Mouse (Mus musculus): ENCODE measurements around the gene Hadhb. TPM values are rescaled to one million over a fixed set of nuclear protein-coding genes. Genes with fewer than 3 reads are reported as not detected.

The Hadhb gene
- 100 to 1,000 TPM; 111 to 127 TPM for polyA plus RNA-seq (2017; shearing (Covaris generic))

DNA sequence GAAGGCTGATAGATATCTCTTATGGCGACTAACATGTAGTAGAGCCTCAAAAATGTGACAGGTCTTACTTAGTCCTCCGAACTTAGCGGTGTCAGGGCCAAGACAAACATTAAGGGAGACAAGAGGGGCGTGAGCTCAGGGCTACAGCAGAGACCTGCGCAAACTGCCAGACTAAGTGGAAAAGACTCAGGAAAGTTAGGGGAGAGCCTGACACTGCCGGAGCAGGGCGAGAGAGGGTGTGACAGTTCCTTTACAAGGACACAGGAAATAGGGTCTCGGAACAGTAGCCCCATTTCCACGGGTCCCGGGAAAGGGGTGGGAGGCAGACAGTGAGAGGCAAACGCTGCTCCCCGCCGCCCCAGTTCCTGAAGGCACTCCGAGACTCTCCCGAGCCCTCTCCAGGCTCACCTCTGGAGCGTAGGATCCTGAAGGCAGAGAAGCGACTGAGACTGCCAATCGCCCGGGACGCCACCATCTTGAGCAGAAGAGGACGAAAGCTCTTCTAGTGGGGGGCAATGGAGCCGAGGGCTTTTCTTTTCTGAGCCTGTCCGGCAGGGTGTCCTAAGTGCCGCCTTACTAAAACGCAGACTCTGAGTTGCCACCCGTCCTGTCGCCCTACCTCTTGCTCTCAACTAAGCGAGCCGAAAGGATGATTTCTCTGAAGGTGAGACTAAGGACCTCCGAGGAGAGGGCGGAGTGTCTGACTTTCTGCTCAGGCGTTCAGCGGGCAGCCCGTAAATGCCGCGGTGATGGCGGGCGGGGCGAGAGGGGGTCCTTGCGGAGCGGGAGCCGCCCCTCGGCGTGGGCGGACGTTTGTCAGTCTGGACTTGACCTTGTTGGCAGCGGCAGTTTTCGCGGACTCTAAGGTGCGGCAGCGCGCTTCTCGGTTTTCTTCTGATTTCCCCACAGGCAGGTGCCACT, at the start of gene Hadhb, which contains the start of gene Hadha:
TSS of gene Hadhb (plus strand) at position 775 of the 921 bp plus-strand sequence.
TSS of gene Hadha (minus strand) at position 689 of the 921 bp plus-strand sequence.
- peak; percentile 78 for ATAC-seq

DNA sequence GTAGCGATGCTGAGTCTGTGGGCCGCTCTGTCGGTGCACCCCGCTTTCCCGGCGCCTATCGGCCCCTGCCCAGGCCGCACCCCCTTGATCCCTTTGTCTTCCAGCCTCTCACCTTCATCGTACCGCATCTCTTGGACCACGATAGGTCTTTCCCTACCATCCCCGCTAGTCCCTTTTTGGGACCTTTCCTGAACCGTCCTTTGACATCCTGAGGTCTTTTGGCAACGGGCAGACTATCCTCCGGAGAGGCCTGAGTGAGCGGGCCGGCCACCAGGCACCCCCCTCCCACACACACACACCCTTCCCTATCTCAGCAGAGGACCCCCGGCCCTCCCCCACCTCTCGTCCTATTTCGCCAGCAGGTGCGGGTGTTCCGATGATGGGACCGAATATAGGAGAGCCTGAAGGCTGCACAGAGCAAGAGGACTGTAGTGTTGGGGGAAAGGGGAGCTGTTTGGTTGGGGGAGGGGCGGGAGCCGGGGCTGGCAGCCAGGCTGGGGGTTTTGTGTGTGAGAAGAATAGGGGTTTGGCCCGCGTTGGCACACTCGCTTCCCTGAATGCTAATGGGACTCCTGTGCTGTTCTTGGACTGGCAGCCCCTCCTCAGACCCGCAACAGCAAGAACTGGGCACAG, 49.3 kb upstream of the Hadhb start, which contains the start of gene 3110082J24Rik:
TSS of gene 3110082J24Rik (minus strand) at position 419 of the 633 bp plus-strand sequence.
- ATAC-seq = no peak

DNA sequence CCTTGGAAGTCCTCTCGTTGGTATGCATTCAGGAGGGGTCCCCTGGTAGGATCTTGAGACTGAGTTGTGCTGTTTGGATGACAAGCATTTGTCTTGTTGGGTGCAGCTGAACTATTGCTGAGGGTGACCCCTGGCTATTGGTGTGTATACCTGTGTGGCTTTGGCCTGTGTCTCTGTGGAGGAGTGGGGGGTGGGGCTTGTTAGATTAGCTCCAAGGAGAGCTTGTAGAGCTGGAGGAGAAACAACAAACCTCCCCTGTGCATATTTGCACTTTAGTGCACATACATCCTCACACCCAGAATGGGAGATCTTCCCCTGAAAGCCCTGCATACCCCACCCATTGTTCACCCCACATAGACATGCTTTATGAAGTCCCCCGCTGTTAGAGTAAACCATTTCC, 48.3 kb upstream of the Hadhb start:
- ATAC-seq = no peak

DNA sequence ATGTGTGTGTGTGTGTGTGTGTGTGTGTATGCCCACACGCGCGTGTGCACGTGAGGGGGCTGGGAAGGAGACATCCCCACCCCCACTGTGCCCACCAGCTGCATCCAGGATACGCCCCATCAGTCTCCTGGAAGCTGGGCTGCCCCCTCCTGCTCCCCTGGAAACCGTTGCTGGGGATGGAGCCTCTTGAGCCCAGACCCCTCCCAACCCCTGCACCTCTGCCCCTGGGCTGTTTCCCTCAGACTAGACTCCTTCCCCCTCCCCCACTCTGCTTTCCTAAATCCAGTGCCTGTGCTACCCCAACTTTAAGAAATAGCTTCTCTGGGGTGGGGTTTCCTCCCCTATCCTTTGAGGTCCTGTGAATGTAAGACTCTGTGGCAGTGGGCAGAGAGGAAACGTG, 47.9 kb upstream of the Hadhb start:
- ATAC-seq = no peak

DNA sequence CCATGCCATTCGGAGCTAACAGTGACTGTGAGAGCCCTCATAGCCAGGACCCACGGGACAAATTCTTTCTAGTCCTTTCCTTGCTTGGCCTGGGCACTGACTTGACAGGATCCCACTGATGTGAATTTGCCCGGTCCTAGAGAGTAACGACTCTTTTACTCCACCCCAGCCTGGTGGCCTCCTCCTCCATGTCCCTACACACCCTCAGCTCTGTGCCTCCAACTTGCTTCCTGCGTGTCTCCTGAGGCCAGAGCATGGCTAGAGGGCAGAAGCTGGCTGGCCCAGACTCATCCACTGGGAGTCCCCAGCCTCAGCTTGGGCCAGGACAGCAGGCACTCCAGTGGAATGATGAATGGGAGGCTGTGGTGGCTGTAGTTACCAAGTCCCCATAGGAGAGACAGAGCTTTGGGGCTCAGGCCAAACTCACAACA, 47.4 kb upstream of the Hadhb start:
- ATAC-seq = no peak

DNA sequence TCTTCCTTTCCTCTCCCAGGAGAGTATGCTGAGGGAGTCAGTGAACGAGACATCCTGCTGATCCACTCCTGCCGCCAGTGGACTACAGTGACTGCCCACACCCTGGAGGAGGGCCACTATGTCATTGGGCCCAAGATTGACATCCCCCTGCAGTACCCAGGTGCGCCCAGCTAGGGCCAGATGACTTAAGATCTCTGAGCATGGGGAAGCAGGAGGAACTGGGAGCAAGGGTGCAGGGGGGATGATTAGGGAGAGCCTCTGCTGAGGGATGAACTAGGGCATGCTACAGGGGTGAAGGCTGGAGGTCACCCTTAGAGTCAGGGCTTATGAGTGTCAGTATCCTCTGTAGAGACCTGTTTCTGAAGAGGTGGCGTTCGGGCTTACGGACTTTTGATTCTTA, 46.8 kb upstream of the Hadhb start:
- no peak for ATAC-seq

DNA sequence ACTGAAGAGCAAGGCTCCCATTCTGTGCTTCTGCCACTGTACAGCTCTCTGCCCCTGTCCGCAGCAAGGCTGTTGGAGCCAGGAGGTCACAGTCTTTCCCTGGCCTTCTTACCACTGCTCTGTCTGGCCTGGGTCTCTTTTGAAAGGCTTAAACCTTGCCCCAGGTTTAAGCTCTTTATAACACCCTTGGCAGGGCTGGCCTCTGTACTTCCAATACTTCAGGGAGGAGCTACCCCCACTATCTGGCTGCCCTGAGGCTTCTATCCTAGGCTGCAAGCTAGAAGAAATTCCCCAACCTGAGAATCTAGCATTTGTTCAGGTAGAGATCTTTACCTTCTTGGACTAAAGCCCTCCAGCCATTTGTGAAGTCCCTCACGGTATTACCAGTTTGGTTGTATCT, 45.1 kb upstream of the Hadhb start:
- ATAC-seq = no peak

DNA sequence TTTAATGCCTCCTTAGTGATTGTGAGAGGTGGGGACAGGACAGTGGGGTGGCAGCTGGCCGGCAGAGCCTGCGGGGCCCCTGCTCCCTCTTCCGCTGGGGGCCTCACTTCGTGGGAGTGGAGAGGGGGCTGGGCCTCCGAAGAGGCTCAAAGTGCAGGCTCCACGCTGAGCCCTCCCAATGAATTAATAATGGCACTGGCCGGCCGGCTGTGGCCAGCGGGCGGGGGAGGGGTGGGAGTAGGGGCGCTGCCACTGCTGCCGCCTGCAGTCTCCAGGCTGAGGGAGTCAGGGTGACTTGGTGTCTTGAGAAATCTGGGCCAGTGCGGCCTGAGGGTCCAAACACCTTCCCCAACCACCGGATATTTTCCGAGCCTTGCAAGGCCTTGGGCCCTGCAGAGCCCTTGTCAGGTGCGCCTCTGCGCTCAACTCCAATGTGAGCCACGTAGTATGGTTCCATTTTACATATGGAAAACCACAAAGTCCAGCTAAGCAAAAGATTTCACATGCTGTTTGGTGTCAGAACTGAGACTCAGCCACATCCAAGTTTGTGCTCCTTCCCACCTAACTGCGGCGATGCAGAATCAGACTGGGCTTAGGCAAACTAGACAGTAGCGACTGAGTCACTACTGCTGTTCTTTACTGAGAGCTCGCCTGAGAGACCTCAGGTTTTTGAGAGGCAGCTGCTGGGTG, 44.5 kb upstream of the Hadhb start:
- no peak for ATAC-seq

DNA sequence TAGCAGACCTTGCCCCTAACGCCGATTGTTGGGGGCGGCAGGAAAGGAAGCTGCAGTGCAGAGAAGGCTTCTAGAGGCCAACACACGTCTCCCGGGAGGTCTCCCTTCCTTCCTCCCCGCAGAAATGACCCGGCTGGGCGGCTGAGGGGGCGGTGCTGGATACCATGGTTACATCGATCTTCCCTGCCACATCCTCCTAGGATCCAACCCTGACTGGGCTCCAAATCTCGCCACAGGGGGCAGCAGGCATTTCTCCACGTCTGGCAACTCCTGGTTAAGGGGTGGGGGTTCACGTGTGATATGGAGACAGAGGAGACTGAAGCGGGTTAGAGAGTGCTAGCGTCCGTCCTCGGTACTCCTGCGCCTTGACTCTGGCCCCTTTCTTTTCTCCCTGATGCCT, 43.9 kb upstream of the Hadhb start:
- no peak for ATAC-seq

DNA sequence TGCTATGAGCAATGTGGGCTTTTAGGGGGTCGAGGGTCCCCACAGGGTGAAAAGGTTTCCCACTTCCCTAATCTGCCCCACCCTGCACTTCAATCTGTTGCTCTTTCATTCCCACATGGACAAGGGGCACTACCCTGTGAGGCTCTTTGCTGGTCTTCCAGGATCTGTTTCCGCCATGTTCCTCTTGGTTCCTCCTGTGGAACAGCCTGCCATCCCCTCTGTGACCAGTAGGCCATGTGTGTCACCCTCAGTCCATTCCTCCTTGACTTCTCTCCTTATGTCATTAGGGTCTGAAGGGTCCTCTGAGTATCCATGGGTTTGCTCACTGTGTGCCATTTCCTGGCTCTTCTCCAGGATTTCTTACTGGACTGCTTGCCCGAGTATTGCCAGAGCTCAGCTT, 43.3 kb upstream of the Hadhb start:
- ATAC-seq = no peak

DNA sequence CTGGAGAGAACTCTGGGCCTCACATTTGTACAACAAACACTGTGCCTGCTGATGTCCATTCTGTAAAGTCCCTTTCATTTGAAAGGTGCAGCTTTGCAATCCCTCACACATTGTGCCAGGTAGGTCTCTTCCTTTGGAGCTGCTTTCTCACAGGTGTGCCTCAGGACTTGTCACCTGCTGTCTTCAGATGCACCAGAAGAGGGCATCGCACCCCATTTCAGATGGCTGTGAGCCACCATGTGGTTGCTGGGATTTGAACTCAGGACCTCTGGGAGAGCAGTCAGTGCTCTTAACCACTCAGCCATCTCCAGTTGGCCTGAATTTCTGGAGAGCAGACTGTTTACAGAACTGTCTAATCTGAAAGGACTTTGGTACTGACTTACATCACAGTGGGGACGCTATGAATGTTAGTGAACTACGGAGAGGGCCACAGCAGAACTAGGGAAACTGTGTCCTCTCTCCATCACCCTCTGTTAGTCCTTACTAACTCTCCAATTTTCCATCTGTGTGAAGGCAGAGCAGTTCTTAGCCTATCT, 42.4 kb upstream of the Hadhb start:
- ATAC-seq = no peak

DNA sequence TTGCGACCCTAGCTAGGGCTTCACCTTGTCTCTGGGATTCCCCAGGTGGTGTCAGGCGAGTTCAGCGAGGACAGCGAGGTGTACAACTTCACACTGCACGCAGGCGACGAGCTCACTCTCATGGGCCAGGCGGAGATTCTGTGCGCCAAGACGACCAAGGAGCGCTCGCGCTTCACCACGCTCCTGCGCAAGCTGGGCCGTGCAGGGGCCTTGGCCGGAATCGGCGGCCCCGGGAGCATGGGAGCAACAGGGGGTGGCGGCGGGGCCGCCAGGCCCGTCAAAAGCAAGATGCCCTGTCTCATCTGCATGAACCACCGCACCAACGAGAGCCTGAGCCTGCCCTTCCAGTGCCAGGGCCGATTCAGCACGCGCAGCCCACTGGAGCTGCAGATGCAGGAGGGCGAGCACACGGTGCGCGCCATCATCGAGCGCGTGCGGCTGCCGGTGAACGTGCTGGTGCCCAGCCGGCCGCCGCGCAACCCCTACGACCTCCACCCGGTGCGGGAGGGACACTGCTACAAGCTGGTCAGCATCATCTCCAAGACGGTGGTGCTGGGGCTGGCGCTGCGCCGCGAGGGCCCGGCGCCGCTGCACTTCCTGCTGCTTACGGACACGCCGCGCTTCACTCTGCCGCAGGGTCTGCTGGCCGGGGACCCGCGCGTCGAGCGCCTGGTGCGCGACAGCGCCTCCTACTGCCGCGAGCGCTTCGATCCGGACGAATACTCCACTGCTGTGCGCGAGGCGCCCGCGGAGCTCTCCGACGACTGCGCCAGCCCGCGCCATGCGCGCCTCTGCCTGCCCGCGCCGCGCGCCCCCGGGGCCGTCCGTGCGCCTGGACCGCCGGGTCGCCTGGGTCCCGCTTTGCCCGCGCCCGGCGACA, 40.9 kb upstream of the Hadhb start:
- no peak for ATAC-seq

DNA sequence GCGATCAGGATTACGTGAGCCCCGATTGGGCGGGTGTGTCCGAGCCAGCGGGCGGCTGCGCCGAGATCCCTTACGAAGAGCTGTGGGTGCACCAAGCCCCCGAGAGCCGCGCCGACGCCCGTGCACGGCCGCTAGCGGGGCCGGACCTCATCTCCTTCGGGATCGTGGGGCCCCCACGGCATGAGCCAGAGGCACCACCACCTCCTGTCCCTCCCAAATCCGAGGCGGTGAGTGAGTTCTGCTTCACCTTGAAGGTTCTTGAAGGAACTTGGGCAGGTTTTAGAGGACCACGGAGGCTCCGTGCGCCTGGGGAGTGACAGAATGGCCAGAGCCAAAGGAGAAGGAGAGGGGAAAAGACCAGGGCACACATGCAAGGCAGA, 40.3 kb upstream of the Hadhb start:
- no peak for ATAC-seq

DNA sequence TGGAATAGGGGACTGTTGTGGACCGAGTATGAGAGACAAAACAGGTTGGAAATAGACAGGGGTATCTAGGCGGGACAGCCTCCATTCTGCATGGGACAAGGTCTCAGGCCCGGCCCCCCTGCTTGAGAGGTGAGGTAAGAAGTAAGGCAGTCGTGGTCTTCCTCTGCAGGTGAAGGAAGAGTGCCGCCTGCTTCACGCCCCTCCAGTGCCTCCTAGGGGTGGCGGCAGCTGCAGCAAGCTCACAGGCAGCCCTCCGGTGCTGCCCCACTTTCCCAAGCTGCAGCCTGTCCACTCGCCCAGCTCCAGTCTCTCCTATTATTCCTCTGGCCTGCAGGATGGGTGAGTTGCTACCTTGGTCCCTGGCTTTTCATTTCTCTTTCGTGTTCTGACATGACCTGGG, 39.3 kb upstream of the Hadhb start:
- no peak for ATAC-seq

DNA sequence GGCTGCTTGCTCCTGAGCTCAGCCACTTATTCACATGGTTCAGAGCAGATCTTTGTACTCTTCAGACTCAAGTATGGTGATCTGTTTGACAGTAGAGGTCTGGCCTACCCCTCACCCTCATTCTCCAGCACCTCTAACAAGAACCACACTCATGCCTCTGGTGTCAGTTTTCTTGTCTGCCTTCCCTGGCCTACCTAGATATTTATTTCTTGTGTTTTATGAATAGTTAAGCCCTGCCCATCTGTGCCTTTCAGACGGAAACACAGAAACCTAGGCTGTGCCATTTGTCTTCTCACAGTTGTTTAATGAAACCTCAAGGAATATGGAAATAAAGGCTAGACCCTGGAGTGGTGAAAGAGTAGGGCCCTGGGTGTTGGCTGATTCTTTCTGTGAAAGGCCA, 37.0 kb upstream of the Hadhb start:
- ATAC-seq = no peak

DNA sequence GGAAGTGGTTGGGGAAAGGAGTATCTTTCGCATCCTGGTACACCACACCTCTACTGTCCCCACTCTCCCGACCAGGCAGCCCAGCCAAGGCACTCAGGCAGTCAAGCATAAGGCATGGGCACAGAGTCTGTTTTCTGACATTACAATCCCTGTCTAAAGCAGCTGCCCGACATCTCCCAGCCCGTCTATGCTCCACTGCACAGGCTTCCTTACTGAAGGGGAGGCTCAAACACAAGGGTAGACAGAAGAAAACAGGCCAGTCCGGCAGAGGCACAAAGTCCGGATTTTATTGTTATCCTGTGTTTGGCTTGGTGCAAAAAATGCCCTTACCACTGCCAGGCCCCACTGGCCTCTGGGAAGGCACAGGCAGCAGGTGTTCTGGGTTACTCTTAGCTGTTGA, 35.9 kb upstream of the Hadhb start:
- ATAC-seq = no peak

DNA sequence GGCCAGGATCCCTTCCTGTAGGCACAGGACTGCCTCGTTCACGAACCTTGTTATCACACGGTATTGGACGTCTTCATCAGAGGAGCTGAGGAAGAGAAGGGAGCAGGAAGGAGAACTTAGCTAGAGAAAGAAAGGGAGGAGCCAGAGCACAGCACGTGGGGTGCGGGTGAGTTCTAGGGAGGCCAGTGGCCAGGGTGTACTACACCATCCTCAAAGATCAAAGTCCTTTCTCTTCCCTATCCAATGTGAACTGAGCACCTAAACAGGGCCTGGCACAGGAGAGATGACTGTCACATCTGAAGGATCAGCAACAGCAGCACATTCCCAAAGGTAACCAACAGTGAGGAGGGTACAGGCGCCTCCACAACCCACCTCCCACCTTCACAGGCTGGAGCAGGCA, 34.9 kb upstream of the Hadhb start:
- no peak for ATAC-seq

DNA sequence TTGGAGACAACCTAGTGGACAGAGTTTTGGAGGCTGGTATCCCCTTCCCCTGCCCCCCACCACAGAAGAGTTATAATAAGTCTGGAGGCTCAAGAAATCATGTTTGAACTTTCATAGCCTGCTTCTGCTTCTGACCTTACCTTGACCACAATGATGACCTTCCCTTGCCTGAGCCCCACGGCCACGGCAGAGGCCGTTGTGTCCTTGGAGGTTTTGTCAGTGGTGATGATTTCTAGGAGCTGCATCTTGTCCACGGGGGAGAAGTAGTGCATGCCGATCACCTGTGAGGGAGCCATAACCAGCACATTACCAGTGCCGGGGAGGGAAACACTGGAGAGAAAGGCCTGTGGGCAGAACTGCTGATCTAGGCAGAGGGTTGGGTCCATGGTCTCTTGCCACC, 32.6 kb upstream of the Hadhb start:
- ATAC-seq = no peak

DNA sequence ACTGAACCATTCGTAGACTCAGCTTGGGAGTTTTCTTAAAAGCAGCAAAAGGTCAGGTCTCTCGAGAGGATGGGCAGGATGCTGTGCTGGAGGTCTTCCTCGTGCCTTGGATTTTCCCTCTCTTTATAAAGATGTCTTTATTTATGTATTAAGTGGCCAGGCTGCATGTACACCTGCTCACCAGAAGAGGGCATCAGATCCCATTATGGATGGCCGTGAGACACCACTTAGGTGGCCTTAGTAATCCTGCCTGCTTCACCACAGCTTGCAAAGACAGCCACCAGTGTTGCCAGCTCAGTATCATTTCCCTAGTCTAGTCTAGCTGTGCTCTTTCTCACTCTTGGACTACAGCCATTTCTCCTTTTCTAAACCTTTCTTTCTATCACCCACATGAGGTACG, 29.5 kb upstream of the Hadhb start:
- ATAC-seq = peak; percentile 40

DNA sequence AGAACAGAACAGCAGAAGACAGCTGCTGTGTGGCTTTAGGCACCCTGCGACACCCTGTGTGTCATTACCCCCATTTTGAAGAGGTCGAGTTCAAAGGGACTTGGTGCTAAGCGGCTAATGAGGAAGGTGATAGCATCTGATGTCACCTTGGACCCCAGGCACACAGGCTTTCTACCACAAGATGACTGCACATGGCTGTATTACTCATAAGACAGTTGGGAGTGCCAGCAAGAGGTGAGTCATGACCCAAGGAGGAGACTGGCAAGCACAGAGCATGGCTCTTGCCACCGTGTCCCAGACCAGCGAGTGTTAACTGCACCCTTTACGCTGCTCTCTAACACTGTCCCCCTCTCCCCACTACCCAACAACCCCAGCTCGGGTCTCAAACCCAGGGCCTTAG, 28.3 kb upstream of the Hadhb start:
- ATAC-seq = no peak

DNA sequence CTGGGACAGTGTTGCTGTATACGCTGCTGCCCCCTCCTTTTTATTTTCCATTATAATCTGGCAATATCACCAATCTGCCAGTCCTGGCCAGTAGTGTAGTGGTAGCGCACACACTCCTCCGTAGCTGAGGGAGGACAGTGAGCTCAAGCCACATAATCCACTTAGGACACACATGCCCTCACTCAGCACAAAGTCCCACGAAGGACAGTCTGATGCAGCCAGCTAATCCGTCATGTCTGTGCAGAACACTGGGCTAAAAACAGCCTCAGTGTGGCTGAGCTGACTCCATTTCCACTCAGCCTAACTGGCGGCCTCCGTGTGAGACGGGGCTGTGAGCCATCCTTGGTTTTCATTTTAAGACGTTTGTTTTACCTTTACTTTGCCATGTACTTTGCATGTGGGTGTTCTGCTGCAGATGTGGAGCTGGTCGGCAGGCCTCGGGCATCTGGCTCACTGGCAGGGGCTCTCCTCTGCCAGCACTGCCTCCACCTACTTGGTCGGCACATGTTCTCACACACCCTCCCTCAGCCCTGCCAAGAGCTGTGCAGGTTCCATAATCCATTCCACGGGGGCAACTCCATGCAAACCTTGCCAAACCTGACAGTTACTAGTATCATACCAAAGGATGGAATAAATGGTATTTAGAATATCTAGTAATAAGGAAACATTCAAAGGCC, 27.0 kb upstream of the Hadhb start:
- ATAC-seq = no peak

DNA sequence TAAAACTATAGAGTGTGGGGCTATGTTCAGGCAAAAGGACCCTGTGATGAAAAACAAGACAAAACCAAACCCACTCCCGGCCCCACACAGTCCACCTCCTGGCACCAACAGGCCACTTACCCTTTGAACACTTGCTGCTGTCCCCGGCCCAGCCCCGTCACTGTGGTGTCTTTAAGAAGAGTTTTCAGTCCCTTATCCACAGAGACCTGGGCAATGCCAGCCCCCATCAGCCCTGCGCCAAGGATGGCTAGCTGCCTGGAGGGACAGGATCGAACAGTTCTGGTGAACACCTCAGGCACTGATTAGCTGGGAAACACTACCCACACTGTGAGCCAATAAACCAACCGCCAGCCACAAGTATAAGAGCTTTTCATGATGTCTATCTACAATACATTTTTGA, 26.4 kb upstream of the Hadhb start:
- ATAC-seq = no peak
